Mouse (Mus musculus): ENCODE results near the gene Olfr1411.

The Olfr1411 gene

DNA sequence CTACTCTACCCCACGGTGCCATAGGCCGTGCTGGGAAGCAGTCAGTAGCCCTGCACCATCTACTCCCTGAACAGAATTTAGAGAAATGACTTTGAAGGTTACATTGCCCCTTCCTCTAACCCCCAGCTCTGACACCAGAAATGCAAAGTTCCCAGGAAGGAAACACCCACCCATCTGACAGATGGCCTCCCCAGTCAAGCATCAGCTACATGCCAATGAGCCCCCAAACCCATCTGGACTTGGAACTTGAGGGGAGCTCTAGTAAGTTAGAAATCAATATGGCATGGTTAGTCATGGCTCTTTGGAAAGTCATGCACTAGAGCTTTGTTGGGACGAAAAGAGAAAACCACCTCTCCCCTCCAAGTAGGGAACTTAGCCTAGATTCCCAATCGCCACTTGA, 44.5 kb downstream of the Olfr1411 start:
- no peak for DNase-seq (ENCODE audit: low read depth, low spot score)

GRCm38 (mm10) chr1:92640393-92640792, 46.2 kb downstream of the Olfr1411 start:
- no peak for DNase-seq (ENCODE audit: low read depth, low spot score)

DNA sequence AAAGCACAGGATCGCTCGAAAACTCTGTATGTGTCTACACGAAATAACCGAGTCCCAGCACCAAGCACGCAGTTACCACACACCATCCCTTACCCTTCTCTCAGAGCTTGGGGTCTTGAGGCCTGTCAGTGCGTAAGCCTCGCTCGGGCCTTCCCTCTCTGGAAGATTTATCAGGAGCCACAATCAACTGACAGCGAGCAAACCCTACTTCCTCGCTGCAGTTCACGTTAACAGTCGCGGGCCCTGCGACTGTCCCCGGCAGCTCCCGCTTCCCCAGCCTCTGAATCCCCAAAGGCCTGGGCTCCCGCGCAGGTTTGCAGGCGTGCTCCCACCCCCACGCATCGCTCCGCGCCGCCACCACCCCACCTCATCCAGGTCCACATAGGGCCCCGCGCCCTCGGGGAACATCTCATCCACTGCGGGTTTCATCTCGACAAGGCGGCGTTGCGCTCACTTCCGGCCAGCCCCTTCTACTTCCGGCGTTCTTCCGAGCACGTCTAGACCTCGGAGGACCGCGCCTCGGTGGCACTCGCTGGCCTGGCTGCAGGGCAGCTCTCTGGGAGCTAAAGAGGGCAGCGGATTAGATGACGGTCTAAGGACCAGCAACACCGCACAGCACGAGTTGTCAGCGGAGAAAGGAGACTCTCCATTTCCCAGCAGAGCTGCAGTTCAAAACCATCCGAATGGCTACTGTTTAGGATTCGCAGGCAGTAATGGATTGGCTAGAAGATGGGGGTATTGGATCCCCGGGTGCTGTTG, 47.5 kb downstream of the Olfr1411 start, which contains the start of gene Cops9:
TSS of gene Cops9 (minus strand) at position 472 of the 759 bp plus-strand sequence.
- DNase-seq (ENCODE audit: low read depth, low spot score): peak; percentile 90

GRCm38 (mm10) chr1:92643691-92644090, 49.5 kb downstream of the Olfr1411 start:
- DNase-seq (ENCODE audit: low read depth, low spot score): no peak

- no peak for DNase-seq (ENCODE audit: low read depth, low spot score)
Observed at GRCm38 (mm10) chr1:92644916-92645315, 50.7 kb downstream of the Olfr1411 start.

DNA sequence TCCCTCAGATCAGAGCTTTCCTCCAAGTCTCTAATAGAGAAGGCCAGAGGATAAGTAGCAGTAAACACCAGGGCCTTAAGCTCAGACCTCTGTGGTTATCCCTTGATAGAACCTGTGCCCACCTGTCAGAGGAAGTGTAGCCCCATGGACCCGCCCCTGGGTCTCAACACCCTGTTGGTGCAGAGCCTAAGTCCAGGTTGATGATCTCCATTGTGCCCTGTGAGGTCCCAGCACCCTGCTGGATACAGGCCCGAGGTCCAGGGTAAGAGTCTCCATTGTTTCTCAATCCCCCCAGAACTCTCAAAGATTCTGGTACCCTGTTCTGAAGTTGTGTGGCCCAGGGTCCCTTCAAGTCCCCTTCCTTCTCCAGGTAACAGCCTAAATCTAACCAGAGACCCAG, 51.9 kb downstream of the Olfr1411 start:
- DNase-seq (ENCODE audit: low read depth, low spot score): no peak

- DNase-seq (ENCODE audit: low read depth, low spot score): no peak
Observed at GRCm38 (mm10) chr1:92646601-92647000, 52.4 kb downstream of the Olfr1411 start.

DNA sequence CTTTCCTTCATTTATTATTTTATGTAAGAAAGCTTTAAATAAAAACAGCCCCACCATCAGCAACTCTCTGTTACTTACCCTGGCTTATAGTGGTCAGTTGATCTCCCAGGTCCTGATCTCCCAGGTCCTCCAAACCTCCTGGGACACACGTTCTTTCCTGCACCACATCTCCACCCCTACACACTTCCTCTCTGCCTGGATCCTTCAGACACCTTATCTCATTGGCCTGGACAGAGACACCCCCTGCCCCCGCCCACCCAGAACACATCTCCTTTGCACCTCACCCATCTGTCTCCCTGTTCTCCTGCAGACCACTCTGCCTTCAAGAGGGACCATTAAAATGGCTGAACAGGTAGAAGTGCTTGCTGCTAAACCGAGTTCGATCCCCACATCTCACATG, 52.8 kb downstream of the Olfr1411 start:
- DNase-seq (ENCODE audit: low read depth, low spot score): no peak
